Mouse (Mus musculus) heart, postnatal 0 days (tissue): Measurements from ENCODE around the gene Gm10643.

Experiments
- CTCF ChIP-seq: IDR thresholded peaks from 2 replicates; pipeline ENCODE4 v1.5.1; 2016; ENCODE audit warnings: antibody characterized with exemption, control low read depth, low read depth
- EP300 ChIP-seq: IDR thresholded peaks from 2 replicates; pipeline ENCODE4 v1.6.1; 2016; ENCODE audit warnings: antibody characterized with exemption, low read depth

GRCm38 (mm10) chr8:84023631-84024030 is 41.3 kb downstream of the Gm10643 start:
- TF ChIP-seq CTCF (no peak), EP300 (no peak)
